Mouse (Mus musculus) lung, embryonic 14.5 days (tissue): ENCODE results near the gene Park7. TPM values are rescaled to one million over a fixed set of nuclear protein-coding genes. Genes with fewer than 3 reads are reported as not detected.

Source experiments
- ATAC-seq: fragments of 200-750 bp; cut with Nextera tagmentation; 2 replicates; pipeline ENCODE4 v1.8.0; 2017; ENCODE audit warnings: mild to moderate bottlenecking, moderate TSS enrichment, moderate library complexity; ENCODE audit not compliant: insufficient read depth
- DNase-seq: peaks from one replicate; pipeline ENCODE4 v3.0.0-alpha.2; 2015
- H3K27ac ChIP-seq: fragments of 300-500 bp; sonication (generic); 2 replicates; pipeline ENCODE4 v1.5.1; 2014; ENCODE audit warnings: low read depth, mild to moderate bottlenecking, moderate library complexity
- H3K27me3 ChIP-seq: fragments of 300-500 bp; sonication (generic); 2 replicates; pipeline ENCODE4 v1.6.1; 2014; ENCODE audit warnings: low read length, control low read depth; ENCODE audit not compliant: insufficient read depth
- H3K36me3 ChIP-seq: fragments of 300-500 bp; sonication (generic); 2 replicates; pipeline ENCODE4 v1.6.1; 2014; ENCODE audit warnings: control low read depth; ENCODE audit not compliant: insufficient read depth
- H3K4me1 ChIP-seq: fragments of 300-500 bp; sonication (generic); 2 replicates; pipeline ENCODE4 v1.6.1; 2014; ENCODE audit warnings: antibody characterized with exemption, control low read depth; ENCODE audit not compliant: insufficient read depth
- H3K4me2 ChIP-seq: fragments of 300-500 bp; sonication (generic); 2 replicates; pipeline ENCODE4 v1.6.1; 2014; ENCODE audit warnings: mild to moderate bottlenecking
- H3K4me3 ChIP-seq: fragments of 300-500 bp; sonication (generic); 2 replicates; pipeline ENCODE4 v1.5.1; 2014; ENCODE audit warnings: low read depth, low read length
- H3K9ac ChIP-seq: fragments of 300-500 bp; sonication (generic); 2 replicates; pipeline ENCODE4 v1.6.1; 2014
- H3K9me3 ChIP-seq: fragments of 300-500 bp; sonication (generic); 2 replicates; pipeline ENCODE4 v1.6.1; 2016; ENCODE audit warnings: low read depth, low read length, control low read depth
- CTCF ChIP-seq: IDR thresholded peaks from 2 replicates; pipeline ENCODE4 v1.5.1; 2016; ENCODE audit warnings: antibody characterized with exemption, low read depth
- WGBS: fragments of 180-500 bp; shearing (Covaris S2); extraction: QIAGEN DNeasy Blood & Tissue Kit; methylation state at CpG from one replicate; pipeline ENCODE4 v1.1.7; 2014; 5-methylcytosine and 5-hydroxymethylcytosine counted together
- polyA plus RNA-seq: library from polyadenylated mRNA; unstranded; fragments of >200 nt; fragmentation: Nextera tagmentation; extraction: Ambion mirVana; gene quantifications from 2 replicates; pipeline ENCODE4 v1.2.1, GENCODE M21; 2014

Park7 gene
- polyA plus RNA-seq, 1 experiment from 2014 or later: 500 TPM

DNA sequence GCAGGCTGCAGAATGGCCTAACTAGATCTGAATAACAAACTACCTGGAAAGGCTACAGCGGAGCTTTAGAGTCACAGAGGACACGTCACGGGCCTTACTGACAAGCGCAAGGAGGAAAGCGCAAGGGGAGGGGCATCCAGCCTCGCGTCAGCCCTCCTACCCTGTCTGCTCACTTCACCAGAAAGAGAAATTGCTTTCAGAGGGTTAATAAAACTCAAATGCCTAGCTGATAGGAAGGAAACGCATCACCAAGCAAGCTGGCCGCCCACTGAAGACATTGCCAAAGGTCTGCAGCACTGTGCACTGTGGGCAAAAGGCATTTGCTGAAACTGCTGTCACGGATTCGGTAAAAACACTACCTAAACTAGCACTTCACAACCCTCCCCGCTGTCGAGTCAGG lies 13.8 kb downstream of the Park7 start:
- no peaks in the 10 kb centered on the region for H3K9me3 ChIP-seq
- no peak overlapping the region for H3K27ac ChIP-seq
- no peak for DNase-seq
- H3K9ac ChIP-seq: no peak overlapping the region
- TF ChIP-seq CTCF: no peak
- H3K4me1 ChIP-seq: 0 out of 2 replicates have a peak, but pooled peaks cover 3% of the 10 kb centered on the region
- H3K4me3 ChIP-seq: no peak overlapping the region
- 92% methylated on average over 13 of the region's 13 CpGs for WGBS
- H3K36me3 ChIP-seq: peaks cover 93% of the 10 kb centered on the region
- H3K27me3 ChIP-seq: no peaks in the 10 kb centered on the region
- no peak for ATAC-seq
- H3K4me2 ChIP-seq: no peak overlapping the region

DNA sequence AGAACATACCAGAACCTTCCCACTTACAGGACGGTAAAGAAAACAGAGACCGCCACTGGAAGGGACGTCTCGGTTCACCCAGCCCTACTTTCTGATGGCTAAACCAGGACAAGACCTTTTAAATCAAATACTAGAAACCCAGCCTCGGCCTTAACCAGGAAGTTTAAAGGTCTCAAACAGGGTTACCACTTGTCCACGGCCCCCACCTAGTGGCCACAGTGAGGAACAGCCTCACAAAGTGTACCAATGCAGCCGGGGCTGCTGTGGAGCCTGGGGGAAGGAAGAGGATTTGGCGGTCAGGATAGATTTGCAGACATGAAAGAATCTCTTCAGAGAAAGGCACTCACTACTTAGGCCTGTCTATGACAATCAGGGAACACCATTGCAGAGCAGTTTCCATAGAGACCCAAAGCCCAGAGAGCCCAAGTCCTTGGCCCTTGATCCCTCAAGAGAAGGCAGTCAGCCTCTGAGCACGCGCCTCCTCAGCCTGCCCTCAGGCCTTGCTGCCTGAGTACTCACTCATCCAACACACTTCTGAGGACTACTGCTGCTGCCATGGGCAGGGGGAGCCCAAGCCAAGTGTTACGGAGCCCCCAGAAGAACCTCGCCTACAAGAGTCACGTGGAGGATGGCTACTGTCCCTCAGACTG lies 15.4 kb downstream of the Park7 start:
- no peak overlapping the region for H3K4me3 ChIP-seq
- H3K27ac ChIP-seq: no peak overlapping the region
- no peaks in the 10 kb centered on the region for H3K9me3 ChIP-seq
- H3K36me3 ChIP-seq: peaks cover 83% of the 10 kb centered on the region
- DNase-seq (peak; percentile 93), ATAC-seq (peak; percentile 67)
- no peak overlapping the region for H3K4me2 ChIP-seq
- WGBS: 51% methylated on average over 13 of the region's 13 CpGs
- H3K9ac ChIP-seq: no peak overlapping the region
- H3K27me3 ChIP-seq: no peaks in the 10 kb centered on the region
- TF ChIP-seq CTCF: peak; percentile 98
- 0 out of 2 replicates have a peak, but pooled peaks cover 3% of the 10 kb centered on the region for H3K4me1 ChIP-seq

- no peaks in the 10 kb centered on the region for H3K27me3 ChIP-seq
- no peak overlapping the region for H3K27ac ChIP-seq
- no peak overlapping the region for H3K4me3 ChIP-seq
- no peak overlapping the region for H3K4me2 ChIP-seq
- DNase-seq (no peak), ATAC-seq (no peak)
- H3K9ac ChIP-seq: no peak overlapping the region
- 91% methylated on average over 26 of the region's 26 CpGs for WGBS
- H3K36me3 ChIP-seq: peaks cover 65% of the 10 kb centered on the region
- no peak for TF ChIP-seq CTCF
- 0 out of 2 replicates have a peak, but pooled peaks cover 3% of the 10 kb centered on the region for H3K4me1 ChIP-seq
- no peaks in the 10 kb centered on the region for H3K9me3 ChIP-seq
These were observed 17.2 kb downstream of the Park7 start for GRCm38 (mm10) chr4:150896896-150897624.

DNA sequence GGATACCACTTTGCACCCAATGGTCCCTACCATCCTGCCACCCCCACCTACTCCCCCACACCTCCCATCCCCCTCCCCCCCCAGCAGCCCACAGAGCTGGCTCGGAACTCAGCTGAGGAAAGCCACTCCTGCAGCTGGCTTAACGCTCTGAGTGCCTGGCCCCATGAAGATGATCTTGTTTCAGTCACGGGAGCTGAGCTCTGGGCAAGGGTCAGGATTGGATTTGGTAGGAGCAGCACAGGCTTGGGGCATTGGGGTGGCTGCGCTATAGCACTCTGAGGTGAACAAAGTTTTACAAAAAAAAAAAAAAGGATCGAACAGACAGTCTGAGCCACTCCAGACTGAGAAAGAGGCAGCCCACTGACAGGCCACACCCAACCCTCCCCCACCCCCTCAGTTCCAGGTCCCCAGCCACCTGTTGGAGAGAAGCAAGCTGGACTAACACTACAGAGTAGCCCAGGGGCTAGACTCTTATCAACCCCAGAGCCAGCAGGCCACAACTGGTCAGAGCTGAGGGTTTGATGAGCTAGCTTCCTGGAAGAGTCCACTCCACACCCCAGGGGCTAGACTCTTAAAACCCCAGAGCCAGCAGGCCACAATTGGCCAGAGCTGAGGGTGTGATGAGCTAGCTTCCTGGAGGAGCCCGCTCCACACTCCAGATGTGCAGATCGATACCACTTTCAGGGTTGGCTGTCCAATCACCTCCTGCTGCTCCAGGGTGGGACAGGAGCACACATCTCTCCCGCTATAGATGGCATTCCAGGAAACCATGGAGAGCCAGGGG lies 19.3 kb downstream of the Park7 start:
- H3K4me3 ChIP-seq: no peak overlapping the region
- peaks cover 44% of the 10 kb centered on the region for H3K36me3 ChIP-seq
- H3K4me2 ChIP-seq: no peak overlapping the region
- DNase-seq: no peak
- ATAC-seq: no peak
- no peaks in the 10 kb centered on the region for H3K9me3 ChIP-seq
- H3K27ac ChIP-seq: no peak overlapping the region
- H3K9ac ChIP-seq: no peak overlapping the region
- TF ChIP-seq CTCF: no peak
- H3K27me3 ChIP-seq: no peaks in the 10 kb centered on the region
- 52% methylated on average over 8 of the region's 8 CpGs for WGBS
- 0 out of 2 replicates have a peak, but pooled peaks cover 8% of the 10 kb centered on the region for H3K4me1 ChIP-seq

DNA sequence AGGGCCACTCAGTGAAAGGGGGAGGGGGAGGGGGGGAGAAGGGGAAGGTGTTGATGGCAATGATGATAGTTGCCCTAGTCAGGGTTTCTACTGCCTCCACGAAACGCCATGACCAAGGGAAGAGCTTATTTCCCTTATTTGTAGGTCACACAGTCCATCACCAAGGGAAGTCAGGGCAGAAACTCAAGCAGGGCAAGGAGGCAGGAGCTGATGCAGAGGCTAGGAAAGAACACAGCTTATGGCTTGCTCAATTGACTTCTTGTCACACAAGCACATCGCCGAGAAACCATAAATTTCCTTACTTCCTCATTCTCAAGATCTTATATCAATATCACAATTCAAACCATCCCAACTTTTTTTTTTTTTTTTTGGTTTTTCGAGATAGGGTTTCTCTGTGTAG lies 22.9 kb downstream of the Park7 start:
- 60% methylated on average over 5 of the region's 5 CpGs for WGBS

GRCm38 (mm10) chr4:150889955-150890315 lies 24.3 kb downstream of the Park7 start:
- 27% methylated on average over 13 of the region's 13 CpGs for WGBS
- no peaks in the 10 kb centered on the region for H3K36me3 ChIP-seq
- ATAC-seq: peak; percentile 50; the same call in 1 of the 2 replicates

More for the DNA sequence above, 22.9 kb downstream of the Park7 start:
- Histone ChIP-seq H3K9ac (no peak overlapping the region), H3K4me2 (no peak overlapping the region), H3K4me1 (0 out of 2 replicates have a peak, but pooled peaks cover 12% of the 10 kb centered on the region), H3K9me3 (no peaks in the 10 kb centered on the region), H3K4me3 (no peak overlapping the region), H3K36me3 (peaks cover 10% of the 10 kb centered on the region), H3K27ac (no peak overlapping the region), H3K27me3 (no peaks in the 10 kb centered on the region)
- no peak for TF ChIP-seq CTCF
- ATAC-seq (no peak), DNase-seq (no peak)

More at GRCm38 (mm10) chr4:150889955-150890315, 24.3 kb downstream of the Park7 start:
- H3K9me3 ChIP-seq: no peaks in the 10 kb centered on the region
- no peaks in the 10 kb centered on the region for H3K27me3 ChIP-seq
- no peak overlapping the region for H3K9ac ChIP-seq
- no peak for TF ChIP-seq CTCF
- H3K4me3 ChIP-seq: no peak overlapping the region
- 0 out of 2 replicates have a peak, but pooled peaks cover 9% of the 10 kb centered on the region for H3K4me1 ChIP-seq
- H3K4me2 ChIP-seq: peak overlapping the region; percentile 50
- DNase-seq: peak; percentile 79
- H3K27ac ChIP-seq: peak overlapping the region; percentile 37; the same call in 1 of the 2 replicates
